Mouse (Mus musculus) kidney, adult 2 months (tissue): ENCODE data around the gene Trappc3. TPM values are rescaled to one million over a fixed set of nuclear protein-coding genes. Genes with fewer than 3 reads are reported as not detected.

Experiments
- DNase-seq: peaks from one replicate; pipeline ENCODE4 v3.0.0; 2021
- H3K27ac ChIP-seq: fragments of 200-500 bp; 2 replicates; pipeline ENCODE4 v1.5.1; 2012; ENCODE audit warnings: low read depth, low read length, control low read depth, inconsistent platforms; ENCODE audit not compliant: insufficient read depth
- H3K27me3 ChIP-seq: fragments of 200-500 bp; replicated peaks from 2 replicates; pipeline ENCODE4 v1.6.1; 2012; ENCODE audit warnings: mild to moderate bottlenecking, moderate library complexity, low read length, inconsistent platforms; ENCODE audit not compliant: control insufficient read depth, insufficient read depth
- H3K36me3 ChIP-seq: fragments of 200-500 bp; 2 replicates; pipeline ENCODE4 v1.6.1; 2012; ENCODE audit warnings: mild to moderate bottlenecking, moderate library complexity, low read length, inconsistent platforms; ENCODE audit not compliant: control insufficient read depth, insufficient read depth
- H3K4me1 ChIP-seq: fragments of 200-500 bp; 2 replicates; pipeline ENCODE4 v1.6.1; 2011; ENCODE audit warnings: low read length; ENCODE audit not compliant: control insufficient read depth, insufficient read depth
- H3K4me3 ChIP-seq: fragments of 200-500 bp; 2 replicates; pipeline ENCODE4 v1.5.1; 2011; ENCODE audit warnings: mild to moderate bottlenecking, low read depth, low read length, control low read depth; ENCODE audit not compliant: insufficient read depth
- CTCF ChIP-seq: fragments of 200-500 bp; conservative IDR thresholded peaks from 2 replicates; pipeline ENCODE4 v1.5.1; 2011; ENCODE audit warnings: low read depth, mild to moderate bottlenecking, control low read depth, low read length, moderate library complexity, mixed read lengths; ENCODE audit not compliant: insufficient read depth, insufficient read length
- POLR2A ChIP-seq: fragments of 200-500 bp; IDR thresholded peaks from one replicate; pipeline ENCODE4 v1.6.1; 2011; ENCODE audit warnings: low read depth, low read length, control low read depth
- WGBS: fragments of 180-500 bp; shearing (Covaris S2); methylation state at CpG from one replicate; pipeline ENCODE4 v1.1.7; 2018; 5-methylcytosine and 5-hydroxymethylcytosine counted together
- polyA plus RNA-seq: library from polyadenylated mRNA; depleted of rRNA; stranded (reverse); fragments of >200 nt; gene quantifications from 2 replicates; pipeline ENCODE4 v1.2.3, GENCODE M21; 2012

Gene Trappc3
- polyA plus RNA-seq, 1 experiment: 75.5 TPM

DNA sequence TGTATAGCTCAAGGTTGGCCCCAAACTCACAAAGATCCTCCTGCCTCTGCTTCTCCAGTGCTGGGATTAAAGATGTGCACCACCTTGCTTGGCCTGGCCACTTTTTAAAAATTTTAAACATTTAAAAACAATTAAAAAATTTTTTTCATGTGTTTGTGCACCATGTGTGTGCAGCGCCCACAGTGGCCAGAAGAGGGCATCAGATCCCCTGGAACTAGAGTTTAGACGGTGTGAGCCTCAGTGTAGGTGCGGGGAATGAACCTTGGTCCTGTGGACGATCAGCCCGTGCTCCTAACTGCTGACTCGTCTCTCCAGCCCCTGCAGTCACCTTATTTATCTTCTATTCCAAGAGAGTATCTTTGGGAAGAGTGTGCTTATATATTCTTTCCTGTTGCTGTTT is 43.9 kb downstream of the Trappc3 start:
- no peak overlapping the region for H3K4me3 ChIP-seq
- H3K4me1 ChIP-seq: peaks cover 3% of the 10 kb centered on the region
- no peaks in the 10 kb centered on the region for H3K36me3 ChIP-seq
- WGBS: 90% methylated on average over 6 of the region's 6 CpGs
- DNase-seq: no peak
- no peaks in the 10 kb centered on the region for H3K27me3 ChIP-seq
- TF ChIP-seq CTCF (no peak), POLR2A (no peak)
- H3K27ac ChIP-seq: no peak overlapping the region

DNA sequence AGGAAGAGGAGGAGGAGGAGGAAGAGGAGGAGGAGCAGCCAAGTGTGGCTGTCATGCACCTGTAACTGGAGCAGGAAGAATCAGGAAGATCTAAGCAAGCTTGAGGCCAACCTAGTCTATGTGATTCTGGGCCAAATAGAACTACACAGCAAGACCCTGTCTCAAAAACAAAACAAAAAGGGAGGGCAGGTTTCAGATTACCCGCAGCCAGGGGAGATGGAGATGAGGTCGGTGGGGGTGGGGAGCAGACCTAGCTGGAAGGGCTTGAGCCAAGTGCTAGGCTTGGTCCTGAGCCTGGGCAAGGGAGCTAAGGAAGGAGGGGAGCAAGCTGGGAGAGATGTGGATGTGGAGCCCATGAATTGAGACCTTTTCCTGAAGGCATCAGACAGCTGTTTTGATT is 44.7 kb downstream of the Trappc3 start:
- H3K27ac ChIP-seq: no peak overlapping the region
- no peak for DNase-seq
- H3K4me1 ChIP-seq: peaks cover 3% of the 10 kb centered on the region; the same call in 1 of the 2 replicates
- H3K4me3 ChIP-seq: no peak overlapping the region
- TF ChIP-seq CTCF (no peak), POLR2A (no peak)
- no peaks in the 10 kb centered on the region for H3K36me3 ChIP-seq
- WGBS: 17% methylated on average over 2 of the region's 2 CpGs
- H3K27me3 ChIP-seq: no peaks in the 10 kb centered on the region

DNA sequence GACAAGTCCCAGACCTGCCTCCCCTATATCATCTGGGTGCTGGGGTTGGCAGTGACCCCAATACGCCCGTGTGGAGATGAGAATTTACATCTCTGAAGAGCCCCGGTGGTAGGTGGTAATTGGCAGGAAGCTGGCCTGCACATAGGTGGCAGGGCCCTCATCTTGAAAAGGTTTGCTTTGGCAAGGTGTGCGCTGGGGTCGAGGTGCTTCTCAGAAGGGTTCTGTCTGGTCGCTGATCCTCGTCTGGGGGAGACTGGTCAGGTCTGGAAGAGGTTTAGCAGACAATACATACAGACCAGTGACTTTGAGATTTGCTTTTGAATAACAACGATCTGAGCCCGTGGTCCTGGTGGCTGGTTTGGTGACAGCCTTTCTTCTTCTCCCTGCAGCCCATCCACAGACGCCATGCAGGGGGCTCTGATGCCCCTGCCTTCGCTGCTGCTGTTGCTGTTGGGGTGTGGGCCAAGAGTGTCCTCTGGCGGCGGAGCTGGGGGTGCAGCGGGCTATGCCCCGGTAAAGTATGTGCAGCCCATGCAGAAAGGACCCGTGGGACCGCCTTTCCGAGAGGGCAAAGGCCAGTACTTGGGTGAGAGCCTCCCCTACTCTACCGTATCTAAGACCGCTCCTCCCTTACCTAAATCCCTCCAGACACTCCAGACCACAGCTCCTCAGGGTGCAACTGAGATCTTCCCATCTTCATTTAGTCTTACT is 47.2 kb downstream of the Trappc3 start:
- DNase-seq: no peak
- no peak overlapping the region for H3K4me3 ChIP-seq
- peaks cover 3% of the 10 kb centered on the region; the same call in 1 of the 2 replicates for H3K4me1 ChIP-seq
- no peaks in the 10 kb centered on the region for H3K36me3 ChIP-seq
- no peaks in the 10 kb centered on the region for H3K27me3 ChIP-seq
- no peak overlapping the region for H3K27ac ChIP-seq
- WGBS: 24% methylated on average over 20 of the region's 20 CpGs
- TF ChIP-seq CTCF: peak; percentile 41
- no peak for TF ChIP-seq POLR2A

DNA sequence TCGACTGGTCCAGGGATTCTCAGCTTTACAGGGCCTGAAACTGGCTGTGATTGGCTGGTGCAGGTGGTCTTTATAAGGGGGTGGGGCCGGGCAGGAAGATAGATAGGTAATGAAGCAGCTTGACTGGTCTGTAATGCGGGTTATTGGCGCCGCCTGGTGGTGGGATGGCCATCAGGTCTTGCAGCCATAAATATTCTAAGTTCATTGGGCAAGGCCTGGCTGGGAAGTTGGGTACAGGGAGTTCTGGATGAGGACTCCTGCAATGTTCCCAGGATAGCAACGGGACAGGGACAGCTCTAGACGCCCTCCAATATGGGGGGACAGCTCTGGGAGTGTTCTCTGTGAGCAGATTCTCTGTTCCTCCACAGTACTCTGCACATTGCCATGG is 47.8 kb downstream of the Trappc3 start:
- H3K4me1 ChIP-seq: peaks cover 7% of the 10 kb centered on the region; the same call in 1 of the 2 replicates
- peak; percentile 88 for DNase-seq
- H3K4me3 ChIP-seq: no peak overlapping the region
- no peaks in the 10 kb centered on the region for H3K27me3 ChIP-seq
- 2% methylated on average over 7 of the region's 7 CpGs for WGBS
- no peaks in the 10 kb centered on the region for H3K36me3 ChIP-seq
- H3K27ac ChIP-seq: no peak overlapping the region
- TF ChIP-seq POLR2A (no peak), CTCF (peak; percentile 79)

DNA sequence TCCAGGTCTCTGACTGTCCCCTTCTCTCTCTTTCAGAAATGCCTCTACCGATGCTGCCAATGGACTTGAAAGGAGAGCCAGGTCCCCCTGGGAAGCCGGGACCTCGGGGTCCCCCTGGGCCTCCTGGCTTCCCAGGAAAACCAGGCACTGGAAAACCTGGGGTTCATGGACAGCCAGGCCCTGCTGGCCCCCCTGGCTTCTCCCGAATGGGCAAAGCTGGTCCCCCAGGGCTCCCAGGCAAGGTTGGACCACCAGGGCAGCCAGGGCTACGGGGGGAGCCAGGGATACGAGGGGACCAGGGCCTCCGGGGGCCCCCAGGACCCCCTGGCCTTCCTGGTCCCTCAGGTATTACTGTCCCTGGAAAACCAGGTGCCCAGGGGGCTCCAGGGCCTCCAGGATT is 48.2 kb downstream of the Trappc3 start:
- WGBS: 78% methylated on average over 7 of the region's 7 CpGs
- TF ChIP-seq CTCF (no peak), POLR2A (no peak)
- DNase-seq: no peak

DNA sequence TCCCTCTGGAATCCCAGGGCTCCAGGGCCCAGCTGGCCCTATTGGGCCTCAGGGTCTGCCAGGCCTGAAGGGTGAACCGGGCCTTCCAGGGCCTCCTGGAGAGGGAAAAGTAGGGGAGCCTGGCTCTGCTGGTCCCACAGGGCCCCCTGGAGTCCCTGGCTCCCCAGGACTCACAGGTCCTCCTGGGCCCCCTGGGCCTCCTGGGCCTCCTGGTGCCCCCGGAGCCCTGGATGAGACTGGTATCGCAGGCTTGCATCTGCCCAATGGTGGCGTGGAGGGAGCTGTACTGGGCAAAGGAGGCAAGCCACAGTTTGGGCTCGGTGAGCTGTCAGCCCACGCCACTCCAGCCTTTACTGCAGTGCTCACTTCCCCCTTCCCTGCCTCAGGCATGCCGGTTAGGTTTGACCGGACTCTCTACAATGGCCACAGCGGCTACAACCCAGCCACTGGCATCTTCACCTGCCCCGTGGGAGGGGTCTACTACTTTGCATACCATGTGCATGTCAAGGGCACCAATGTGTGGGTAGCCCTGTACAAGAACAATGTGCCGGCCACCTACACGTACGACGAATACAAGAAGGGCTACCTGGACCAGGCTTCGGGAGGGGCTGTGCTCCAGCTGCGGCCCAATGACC is 49.6 kb downstream of the Trappc3 start:
- Histone ChIP-seq H3K4me3 (no peak overlapping the region), H3K27me3 (no peaks in the 10 kb centered on the region), H3K4me1 (peaks cover 7% of the 10 kb centered on the region; the same call in 1 of the 2 replicates), H3K27ac (no peak overlapping the region), H3K36me3 (no peaks in the 10 kb centered on the region)
- DNase-seq: no peak
- TF ChIP-seq POLR2A (no peak), CTCF (no peak)
- WGBS: 93% methylated on average over 16 of the region's 16 CpGs

More for the DNA sequence above, 48.2 kb downstream of the Trappc3 start:
- H3K36me3 ChIP-seq: no peaks in the 10 kb centered on the region
- no peak overlapping the region for H3K4me3 ChIP-seq
- peaks cover 7% of the 10 kb centered on the region; the same call in 1 of the 2 replicates for H3K4me1 ChIP-seq
- H3K27ac ChIP-seq: no peak overlapping the region
- no peaks in the 10 kb centered on the region for H3K27me3 ChIP-seq

DNA sequence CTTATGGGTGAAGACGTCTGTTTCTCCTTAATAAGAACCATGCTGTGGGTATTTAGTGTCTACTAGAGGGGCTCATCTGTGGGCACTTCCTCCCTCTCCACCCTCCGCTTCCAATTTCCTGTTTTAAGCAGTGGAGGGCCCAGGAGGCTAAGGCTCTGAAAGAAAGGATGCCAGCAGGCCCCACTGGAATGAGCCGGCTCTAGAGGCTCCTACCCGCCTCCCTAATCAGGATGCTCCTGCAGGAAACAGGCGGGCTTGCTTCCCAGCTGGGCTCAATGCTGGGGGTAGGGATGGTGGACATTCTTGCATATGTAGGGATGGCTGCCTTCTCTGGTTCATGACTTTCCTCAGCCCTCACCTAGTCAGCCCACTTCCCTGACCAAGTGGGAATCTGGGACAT is 51.1 kb downstream of the Trappc3 start:
- H3K36me3 ChIP-seq: no peaks in the 10 kb centered on the region
- 55% methylated on average over 5 of the region's 5 CpGs for WGBS
- no peak for TF ChIP-seq CTCF
- no peak for TF ChIP-seq POLR2A
- DNase-seq: no peak
- no peaks in the 10 kb centered on the region for H3K27me3 ChIP-seq
- H3K4me3 ChIP-seq: no peak overlapping the region
- no peak overlapping the region for H3K27ac ChIP-seq
- H3K4me1 ChIP-seq: peaks cover 7% of the 10 kb centered on the region; the same call in 1 of the 2 replicates
